Mouse (Mus musculus): ENCODE data around the gene Eefsec. TPM values are rescaled to one million over a fixed set of nuclear protein-coding genes. Genes with fewer than 3 reads are reported as not detected.

The Eefsec gene
- polyA plus RNA-seq, 1 experiment, result not detected

GRCm38 (mm10) chr6:88387836-88388724 is 58.3 kb downstream of the Eefsec start:
- H3K27ac ChIP-seq (ENCODE audit: insufficient read depth, low read depth, low read length), result no peak overlapping the region
- WGBS, result 54% methylated on average over 8 of the region's 8 CpGs
- H3K4me1 ChIP-seq (ENCODE audit: control insufficient read depth, insufficient read depth, low read length), result peaks cover 5% of the 10 kb centered on the region; the same call in 1 of the 2 replicates
- TF ChIP-seq POLR2A (IDR thresholded peaks at IDR 0.05; ENCODE audit: insufficient read depth, low read depth, low read length) (no peak), CTCF (IDR thresholded peaks at IDR 0.05; ENCODE audit: insufficient read depth, low read depth, low read length) (no peak)
- H3K4me3 ChIP-seq (ENCODE audit: insufficient read depth, low read depth, low read length), result no peak overlapping the region

GRCm38 (mm10) chr6:88384420-88385053 is 61.8 kb downstream of the Eefsec start:
- no peak overlapping the region for H3K27ac ChIP-seq (ENCODE audit: insufficient read depth, low read depth, low read length)
- peaks cover 5% of the 10 kb centered on the region; the same call in 1 of the 2 replicates for H3K4me1 ChIP-seq (ENCODE audit: control insufficient read depth, insufficient read depth, low read length)
- no peak overlapping the region for H3K4me3 ChIP-seq (ENCODE audit: insufficient read depth, low read depth, low read length)
- TF ChIP-seq CTCF (IDR thresholded peaks at IDR 0.05; ENCODE audit: insufficient read depth, low read depth, low read length) (no peak), POLR2A (IDR thresholded peaks at IDR 0.05; ENCODE audit: insufficient read depth, low read depth, low read length) (no peak)
- WGBS, result 78% methylated on average over 8 of the region's 8 CpGs

- no peak overlapping the region for H3K4me3 ChIP-seq (ENCODE audit: insufficient read depth, low read depth, low read length)
Measured at GRCm38 (mm10) chr6:88383734-88384133, 62.6 kb downstream of the Eefsec start.

GRCm38 (mm10) chr6:88379756-88380155 is 66.6 kb downstream of the Eefsec start:
- no peak for TF ChIP-seq POLR2A (IDR thresholded peaks at IDR 0.05; ENCODE audit: insufficient read depth, low read depth, low read length)
- no peak for TF ChIP-seq CTCF (IDR thresholded peaks at IDR 0.05; ENCODE audit: insufficient read depth, low read depth, low read length)
- WGBS, result 58% methylated on average over 3 of the region's 3 CpGs
- Histone ChIP-seq H3K4me3 (ENCODE audit: insufficient read depth, low read depth, low read length) (no peak overlapping the region), H3K27ac (ENCODE audit: insufficient read depth, low read depth, low read length) (no peak overlapping the region), H3K4me1 (ENCODE audit: control insufficient read depth, insufficient read depth, low read length) (no peaks in the 10 kb centered on the region)

More at GRCm38 (mm10) chr6:88383734-88384133, 62.6 kb downstream of the Eefsec start:
- 0 out of 2 replicates have a peak, but pooled peaks cover 2% of the 10 kb centered on the region for H3K4me1 ChIP-seq (ENCODE audit: control insufficient read depth, insufficient read depth, low read length)
- no peak overlapping the region for H3K27ac ChIP-seq (ENCODE audit: insufficient read depth, low read depth, low read length)
- no peak for TF ChIP-seq POLR2A (IDR thresholded peaks at IDR 0.05; ENCODE audit: insufficient read depth, low read depth, low read length)
- TF ChIP-seq CTCF (IDR thresholded peaks at IDR 0.05; ENCODE audit: insufficient read depth, low read depth, low read length), result no peak

GRCm38 (mm10) chr6:88378829-88379228 is 67.5 kb downstream of the Eefsec start:
- H3K4me3 ChIP-seq (ENCODE audit: insufficient read depth, low read depth, low read length), result no peak overlapping the region
- TF ChIP-seq POLR2A (IDR thresholded peaks at IDR 0.05; ENCODE audit: insufficient read depth, low read depth, low read length) (no peak), CTCF (IDR thresholded peaks at IDR 0.05; ENCODE audit: insufficient read depth, low read depth, low read length) (no peak)
- 95% methylated on average over 1 of the region's 1 CpGs for WGBS
- no peak overlapping the region for H3K27ac ChIP-seq (ENCODE audit: insufficient read depth, low read depth, low read length)
- H3K4me1 ChIP-seq (ENCODE audit: control insufficient read depth, insufficient read depth, low read length), result no peaks in the 10 kb centered on the region

- H3K4me1 ChIP-seq (ENCODE audit: control insufficient read depth, insufficient read depth, low read length), result 0 out of 2 replicates have a peak, but pooled peaks cover 3% of the 10 kb centered on the region
- WGBS, result 71% methylated on average over 7 of the region's 7 CpGs
- TF ChIP-seq CTCF (IDR thresholded peaks at IDR 0.05; ENCODE audit: insufficient read depth, low read depth, low read length), result no peak
- TF ChIP-seq POLR2A (IDR thresholded peaks at IDR 0.05; ENCODE audit: insufficient read depth, low read depth, low read length), result no peak
- H3K4me3 ChIP-seq (ENCODE audit: insufficient read depth, low read depth, low read length), result no peak overlapping the region
- H3K27ac ChIP-seq (ENCODE audit: insufficient read depth, low read depth, low read length), result no peak overlapping the region
Measured at GRCm38 (mm10) chr6:88374247-88374646, 72.1 kb downstream of the Eefsec start.

- no peak overlapping the region for H3K4me3 ChIP-seq (ENCODE audit: insufficient read depth, low read depth, low read length)
- 49% methylated on average over 8 of the region's 8 CpGs for WGBS
- TF ChIP-seq POLR2A (IDR thresholded peaks at IDR 0.05; ENCODE audit: insufficient read depth, low read depth, low read length) (no peak), CTCF (IDR thresholded peaks at IDR 0.05; ENCODE audit: insufficient read depth, low read depth, low read length) (no peak)
- H3K4me1 ChIP-seq (ENCODE audit: control insufficient read depth, insufficient read depth, low read length), result 0 out of 2 replicates have a peak, but pooled peaks cover 3% of the 10 kb centered on the region
- no peak overlapping the region for H3K27ac ChIP-seq (ENCODE audit: insufficient read depth, low read depth, low read length)
Measured at GRCm38 (mm10) chr6:88369851-88370635, 76.3 kb downstream of the Eefsec start.

- Histone ChIP-seq H3K4me3 (ENCODE audit: insufficient read depth, low read depth, low read length) (no peak overlapping the region), H3K27ac (ENCODE audit: insufficient read depth, low read depth, low read length) (no peak overlapping the region), H3K4me1 (ENCODE audit: control insufficient read depth, insufficient read depth, low read length) (no peaks in the 10 kb centered on the region)
- TF ChIP-seq POLR2A (IDR thresholded peaks at IDR 0.05; ENCODE audit: insufficient read depth, low read depth, low read length), result no peak
- TF ChIP-seq CTCF (IDR thresholded peaks at IDR 0.05; ENCODE audit: insufficient read depth, low read depth, low read length), result no peak
- 83% methylated on average over 1 of the region's 1 CpGs for WGBS
Measured at GRCm38 (mm10) chr6:88363475-88364012, 82.8 kb downstream of the Eefsec start.
